In genomic region chr11:88155451-88155850, GRCm38 (mm10) we compare ENCODE assay signal across 9 mouse cellular contexts. TPM values are rescaled to one million over a fixed set of nuclear protein-coding genes. Genes with fewer than 3 reads are reported as not detected.
DNase-seq lines count a peak whose midpoint lies in the region; ATAC-seq and TF ChIP-seq lines count a peak whose summit lies in the region.
"Had no signal": no experiment of that assay in that cellular context is flagged by ENCODE, and none has a peak within 500 bp of the region (broad histone marks: within the 10 kb centered on the region; RNA-seq: fewer than 3 reads in every experiment).

No protein-coding gene starts in this region.

- peak overlapping the region; percentile 77 for H3K27ac ChIP-seq in layer of hippocampus, adult 2 months
- H3K27ac ChIP-seq in embryonic facial prominence, embryonic 13.5 days: peak overlapping the region; percentile 60; the same call in 1 of the 2 replicates

- no peaks in the 10 kb centered on the region for H3K36me3 ChIP-seq in embryonic facial prominence, embryonic 13.5 days

- H3K27me3 ChIP-seq in embryonic facial prominence, embryonic 13.5 days: no peaks in the 10 kb centered on the region
- H3K27me3 ChIP-seq: megakaryocyte, embryonic 14.5 days had no signal

- H3K4me3 ChIP-seq in layer of hippocampus, adult 2 months: no peak overlapping the region
- H3K4me3 ChIP-seq in embryonic facial prominence, embryonic 13.5 days: no peak overlapping the region
- H3K4me3 ChIP-seq: megakaryocyte, embryonic 14.5 days had no signal

- ATAC-seq in embryonic facial prominence, embryonic 13.5 days (ENCODE audit: insufficient number of reproducible peaks, insufficient read depth, low FRiP score, low TSS enrichment, low read depth): no peak
- ATAC-seq in erythroid progenitor cell, adult 5-6 weeks (replicated peaks; ENCODE audit: low FRiP score, poor library complexity, severe bottlenecking): no peak
- no peak for ATAC-seq in granulocyte monocyte progenitor cell, adult 5-6 weeks (replicated peaks; ENCODE audit: poor library complexity, severe bottlenecking)

- WGBS in embryonic facial prominence, embryonic 13.5 days: 67% methylated on average over 3 of the region's 3 CpGs

- peak overlapping the region; percentile 54; the same call in 1 of the 2 replicates for H3K9ac ChIP-seq in embryonic facial prominence, embryonic 13.5 days

- H3K4me2 ChIP-seq in embryonic facial prominence, embryonic 13.5 days: no peak overlapping the region

- peak; percentile 48 to 74 for DNase-seq in layer of hippocampus, adult 2 months (ENCODE audit: low spot score in 2 of 2)
- DNase-seq in layer of hippocampus, adult 9-10 months (ENCODE audit: low spot score): no peak
- peak; percentile 64 to 73 for DNase-seq in heart, adult 9 months (ENCODE audit: low spot score in 2 of 2)
- peak; percentile 67 for DNase-seq in layer of hippocampus, postnatal 10 days (ENCODE audit: low spot score in 2 of 2)
- DNase-seq in adrenal gland, postnatal 25 days: no peak

- no peak for TF ChIP-seq CTCF in layer of hippocampus, adult 2 months (conservative IDR thresholded peaks at IDR 0.05)

- no peaks in the 10 kb centered on the region for H3K9me3 ChIP-seq in embryonic facial prominence, embryonic 13.5 days
- H3K9me3 ChIP-seq: megakaryocyte, embryonic 14.5 days had no signal

- H3K4me1 ChIP-seq in embryonic facial prominence, embryonic 13.5 days: peaks cover 73% of the 10 kb centered on the region

RNA-seq across cellular contexts. Expression of gene Mrps23, which starts 48.7 kb away (rescaled TPM):
- total RNA-seq in layer of hippocampus, adult 2 months (2021): 10 to 100 TPM; 64.9 to 65.6 TPM
- polyA plus RNA-seq in embryonic facial prominence, embryonic 13.5 days (2015; fragmentation: Nextera tagmentation; extraction: Ambion mirVana): 64.1 and 69.4 TPM in 2 replicates
- total RNA-seq in layer of hippocampus, postnatal 10 days (2021): 10 to 100 TPM; 62.3 to 64.5 TPM
- total RNA-seq in erythroid progenitor cell, adult 5-6 weeks (2015; ENCODE audit: low replicate concordance): 18.7 and 24.3 TPM in 2 replicates
- total RNA-seq in erythroid progenitor cell, adult 5-6 weeks (2017; ENCODE audit: low replicate concordance): 15.8 and 23.1 TPM in 2 replicates
- 69.0 and 88.8 TPM in 2 replicates for total RNA-seq in granulocyte monocyte progenitor cell, adult 5-6 weeks (2014; fragmentation: Nextera tagmentation)
- total RNA-seq in granulocyte monocyte progenitor cell, adult 5-6 weeks (2017): 54.9 and 57.7 TPM in 2 replicates
- total RNA-seq in adrenal gland, postnatal 25 days (2021): 133 and 199 TPM in 2 replicates

RNA-seq across cellular contexts. Expression of gene Cuedc1, which starts 57.6 kb away (rescaled TPM):
- total RNA-seq in layer of hippocampus, adult 2 months (2021): 10 to 100 TPM; 31.1 to 35.3 TPM
- polyA plus RNA-seq in embryonic facial prominence, embryonic 13.5 days (2015; fragmentation: Nextera tagmentation; extraction: Ambion mirVana): 34.9 and 40.3 TPM in 2 replicates
- total RNA-seq in layer of hippocampus, postnatal 10 days (2021): 10 to 100 TPM; 42.0 to 45.7 TPM
- total RNA-seq in erythroid progenitor cell, adult 5-6 weeks (2015; ENCODE audit: low replicate concordance): 0.84 TPM in 1 of 2 replicates, not detected in the other
- total RNA-seq in erythroid progenitor cell, adult 5-6 weeks (2017; ENCODE audit: low replicate concordance): 0.39 TPM in 1 of 2 replicates, not detected in the other
- 0.92 and 1.1 TPM in 2 replicates for total RNA-seq in granulocyte monocyte progenitor cell, adult 5-6 weeks (2014; fragmentation: Nextera tagmentation)
- total RNA-seq in granulocyte monocyte progenitor cell, adult 5-6 weeks (2017): 1.5 and 1.6 TPM in 2 replicates
- total RNA-seq in adrenal gland, postnatal 25 days (2021): 50.7 and 68.6 TPM in 2 replicates

Comparison
In these comparisons a context has a peak if more than half of its experiments do, and no peak if none do; other contexts are left out.
1. DNase-seq: peak in layer of hippocampus, adult 2 months (2 of 2), heart, adult 9 months (2 of 2) and layer of hippocampus, postnatal 10 days (2 of 2); none in layer of hippocampus, adult 9-10 months (single experiment) and adrenal gland, postnatal 25 days (single experiment).
2. RNA of gene Cuedc1, which starts 57.6 kb away (total RNA-seq): 50.7 to 68.6 TPM in adrenal gland, postnatal 25 days, 42.0 to 45.7 TPM in layer of hippocampus, postnatal 10 days and 31.1 to 35.3 TPM in layer of hippocampus, adult 2 months; 0.92 to 1.6 TPM in granulocyte monocyte progenitor cell, adult 5-6 weeks and 0.39 to 0.84 TPM in erythroid progenitor cell, adult 5-6 weeks; every median in the first group is over 10 times any median in the second.